Mouse (Mus musculus) small intestine, adult 2 months (tissue): Measurements from ENCODE around the gene Timm50.

Source experiments
- CTCF ChIP-seq: fragments of 200-500 bp; IDR thresholded peaks from 2 replicates; pipeline ENCODE4 v1.5.1; 2012; ENCODE audit warnings: low read depth, mild to moderate bottlenecking, control low read depth, inconsistent platforms, low read length, moderate library complexity, mixed read lengths; ENCODE audit not compliant: insufficient replicate concordance, insufficient read length; ENCODE audit errors: extremely low read depth
- POLR2A ChIP-seq: fragments of 200-500 bp; IDR thresholded peaks from 2 replicates; pipeline ENCODE4 v1.6.1; 2012; ENCODE audit warnings: low read depth, mild to moderate bottlenecking, control low read depth, inconsistent platforms, low read length, moderate library complexity

DNA sequence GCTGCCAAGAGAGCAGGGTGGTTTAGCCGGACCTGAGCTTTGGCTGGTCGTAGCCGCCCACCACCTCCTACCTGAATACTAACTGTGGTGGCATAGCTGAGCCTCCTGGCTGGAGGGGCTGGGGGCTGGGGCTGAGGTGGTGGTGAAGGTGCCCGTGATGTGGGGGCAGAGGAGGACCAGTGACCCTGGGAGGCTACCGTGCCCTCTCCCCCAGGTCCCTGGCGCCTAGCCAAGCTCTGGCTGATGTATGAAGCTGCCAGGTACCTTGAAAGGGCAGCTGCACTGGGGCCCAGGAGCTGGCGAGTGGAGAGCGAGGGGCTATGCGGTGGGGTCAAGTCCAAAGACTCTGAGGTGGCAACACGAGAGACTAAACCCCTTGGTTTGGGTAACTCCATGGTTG is 48.0 kb upstream of the Timm50 start:
- no peak for TF ChIP-seq CTCF
- no peak for TF ChIP-seq POLR2A
